Mouse (Mus musculus): ENCODE measurements around the gene Crbn. TPM values are rescaled to one million over a fixed set of nuclear protein-coding genes. Genes with fewer than 3 reads are reported as not detected.

Gene Crbn
- polyA plus RNA-seq, 1 experiment from 2014 or later: 35.6 TPM

- Histone ChIP-seq H3K4me1 (ENCODE audit: insufficient read depth, low read depth, low read length) (peaks cover 1% of the 10 kb centered on the region; the same call in 1 of the 2 replicates), H3K9me3 (ENCODE audit: low read length) (no peaks in the 10 kb centered on the region), H3K4me3 (ENCODE audit: low read depth, low read length) (no peak overlapping the region), H3K9ac (replicated peaks; ENCODE audit: low read depth) (no peak overlapping the region), H3K36me3 (ENCODE audit: insufficient read depth, low read length) (peaks cover 23% of the 10 kb centered on the region; the same call in 1 of the 2 replicates), H3K27me3 (replicated peaks; ENCODE audit: insufficient read depth, low read length) (no peaks in the 10 kb centered on the region), H3K4me2 (replicated peaks; ENCODE audit: low read depth, low read length) (no peak overlapping the region), H3K27ac (ENCODE audit: low read length) (no peak overlapping the region)
- ATAC-seq (no peak), DNase-seq (ENCODE audit: low spot score) (no peak)
- TF ChIP-seq EP300 (IDR thresholded peaks at IDR 0.05) (no peak), CTCF (IDR thresholded peaks at IDR 0.05) (no peak)
- WGBS: 93% methylated on average over 10 of the region's 10 CpGs
These were observed 6.3 kb downstream of the Crbn start for GRCm38 (mm10) chr6:106793621-106794020.

DNA sequence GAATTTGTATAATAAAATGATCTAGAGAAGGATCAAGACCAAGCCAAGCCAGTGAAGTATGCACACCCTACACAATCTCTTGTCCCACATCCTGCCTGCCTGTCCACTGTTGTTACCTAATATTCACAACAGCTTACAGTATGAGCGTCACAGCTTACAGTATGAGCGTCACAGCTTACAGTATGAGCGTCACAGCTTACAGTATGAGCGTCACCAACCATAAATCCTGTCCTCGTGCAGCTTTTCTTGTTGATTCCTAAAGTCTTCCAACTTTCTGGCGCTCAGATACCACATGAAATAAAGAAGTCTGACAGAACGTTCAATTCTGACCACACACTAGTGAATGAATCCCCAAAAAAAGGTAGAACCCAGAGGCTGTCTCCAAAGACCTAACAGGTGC lies 6.8 kb downstream of the Crbn start:
- TF ChIP-seq EP300 (IDR thresholded peaks at IDR 0.05): no peak
- no peak for TF ChIP-seq CTCF (IDR thresholded peaks at IDR 0.05)
- Histone ChIP-seq H3K4me1 (ENCODE audit: insufficient read depth, low read depth, low read length) (no peaks in the 10 kb centered on the region), H3K9me3 (ENCODE audit: low read length) (no peaks in the 10 kb centered on the region), H3K36me3 (ENCODE audit: insufficient read depth, low read length) (peaks cover 23% of the 10 kb centered on the region; the same call in 1 of the 2 replicates), H3K4me2 (replicated peaks; ENCODE audit: low read depth, low read length) (no peak overlapping the region), H3K9ac (replicated peaks; ENCODE audit: low read depth) (no peak overlapping the region), H3K27me3 (replicated peaks; ENCODE audit: insufficient read depth, low read length) (no peaks in the 10 kb centered on the region), H3K4me3 (ENCODE audit: low read depth, low read length) (no peak overlapping the region), H3K27ac (ENCODE audit: low read length) (no peak overlapping the region)
- no peak for ATAC-seq
- WGBS: 89% methylated on average over 7 of the region's 7 CpGs
- no peak for DNase-seq (ENCODE audit: low spot score)

DNA sequence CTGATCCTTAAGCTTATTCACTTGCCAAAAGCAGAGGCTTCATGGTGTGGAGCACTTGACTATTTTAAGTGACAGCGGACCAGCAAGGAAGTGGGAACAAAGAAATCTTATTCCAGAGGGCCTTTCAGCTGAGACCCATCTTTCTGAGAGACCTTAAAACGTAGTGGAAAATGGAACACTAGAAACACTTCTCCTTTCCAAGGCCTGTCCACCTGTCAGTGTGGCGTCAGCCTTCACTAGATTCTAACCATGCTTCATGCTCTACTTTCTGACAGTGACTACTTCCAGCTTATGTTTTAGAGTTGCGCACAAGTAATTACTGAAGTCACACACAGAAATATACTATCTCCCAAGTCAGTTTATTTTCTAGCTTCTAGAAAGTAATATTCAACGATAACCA lies 7.4 kb downstream of the Crbn start:
- ATAC-seq (no peak), DNase-seq (ENCODE audit: low spot score) (no peak)
- H3K4me1 ChIP-seq (ENCODE audit: insufficient read depth, low read depth, low read length): no peaks in the 10 kb centered on the region
- no peak overlapping the region for H3K27ac ChIP-seq (ENCODE audit: low read length)
- H3K4me2 ChIP-seq (replicated peaks; ENCODE audit: low read depth, low read length): no peak overlapping the region
- H3K9ac ChIP-seq (replicated peaks; ENCODE audit: low read depth): no peak overlapping the region
- no peaks in the 10 kb centered on the region for H3K27me3 ChIP-seq (replicated peaks; ENCODE audit: insufficient read depth, low read length)
- H3K36me3 ChIP-seq (ENCODE audit: insufficient read depth, low read length): peaks cover 26% of the 10 kb centered on the region; the same call in 1 of the 2 replicates
- no peak overlapping the region for H3K4me3 ChIP-seq (ENCODE audit: low read depth, low read length)
- 91% methylated on average over 5 of the region's 5 CpGs for WGBS
- no peaks in the 10 kb centered on the region for H3K9me3 ChIP-seq (ENCODE audit: low read length)
- no peak for TF ChIP-seq CTCF (IDR thresholded peaks at IDR 0.05)
- TF ChIP-seq EP300 (IDR thresholded peaks at IDR 0.05): no peak

GRCm38 (mm10) chr6:106791429-106791828 lies 8.4 kb downstream of the Crbn start:
- DNase-seq (ENCODE audit: low spot score) (no peak), ATAC-seq (no peak)
- peaks cover 30% of the 10 kb centered on the region; the same call in 1 of the 2 replicates for H3K36me3 ChIP-seq (ENCODE audit: insufficient read depth, low read length)
- WGBS: 92% methylated on average over 8 of the region's 8 CpGs
- no peaks in the 10 kb centered on the region for H3K9me3 ChIP-seq (ENCODE audit: low read length)
- H3K27ac ChIP-seq (ENCODE audit: low read length): no peak overlapping the region
- H3K27me3 ChIP-seq (replicated peaks; ENCODE audit: insufficient read depth, low read length): no peaks in the 10 kb centered on the region
- no peaks in the 10 kb centered on the region for H3K4me1 ChIP-seq (ENCODE audit: insufficient read depth, low read depth, low read length)
- no peak overlapping the region for H3K9ac ChIP-seq (replicated peaks; ENCODE audit: low read depth)
- H3K4me3 ChIP-seq (ENCODE audit: low read depth, low read length): no peak overlapping the region
- no peak overlapping the region for H3K4me2 ChIP-seq (replicated peaks; ENCODE audit: low read depth, low read length)
- TF ChIP-seq EP300 (IDR thresholded peaks at IDR 0.05): no peak
- TF ChIP-seq CTCF (IDR thresholded peaks at IDR 0.05): no peak

- 76% methylated on average over 3 of the region's 3 CpGs for WGBS
- H3K36me3 ChIP-seq (ENCODE audit: insufficient read depth, low read length): peaks cover 12% of the 10 kb centered on the region
These were observed 12.7 kb downstream of the Crbn start for GRCm38 (mm10) chr6:106787138-106787537.

GRCm38 (mm10) chr6:106770046-106770445 lies 29.8 kb downstream of the Crbn start:
- H3K27ac ChIP-seq (ENCODE audit: low read length): 0 out of 2 replicates have a peak overlapping the region, but pooled peaks have one; percentile 84
- DNase-seq (ENCODE audit: low spot score): no peak
- H3K27me3 ChIP-seq (replicated peaks; ENCODE audit: insufficient read depth, low read length): no peaks in the 10 kb centered on the region
- whole genome bisulfite sequencing: 35% methylated on average over 4 of the region's 4 CpGs
- ATAC-seq: no peak
- TF ChIP-seq CTCF (IDR thresholded peaks at IDR 0.05): no peak
- TF ChIP-seq EP300 (IDR thresholded peaks at IDR 0.05): no peak
- peaks cover 6% of the 10 kb centered on the region; the same call in 1 of the 2 replicates for H3K4me1 ChIP-seq (ENCODE audit: insufficient read depth, low read depth, low read length)
- H3K4me2 ChIP-seq (replicated peaks; ENCODE audit: low read depth, low read length): peak overlapping the region; percentile 93
- H3K36me3 ChIP-seq (ENCODE audit: insufficient read depth, low read length): peaks cover 8% of the 10 kb centered on the region; the same call in 1 of the 2 replicates
- H3K9ac ChIP-seq (replicated peaks; ENCODE audit: low read depth): peak overlapping the region; percentile 64
- H3K9me3 ChIP-seq (ENCODE audit: low read length): no peaks in the 10 kb centered on the region
- H3K4me3 ChIP-seq (ENCODE audit: low read depth, low read length): peak overlapping the region; percentile 81

More at GRCm38 (mm10) chr6:106787138-106787537, 12.7 kb downstream of the Crbn start:
- Histone ChIP-seq H3K9ac (replicated peaks; ENCODE audit: low read depth) (no peak overlapping the region), H3K27ac (ENCODE audit: low read length) (no peak overlapping the region), H3K9me3 (ENCODE audit: low read length) (no peaks in the 10 kb centered on the region), H3K27me3 (replicated peaks; ENCODE audit: insufficient read depth, low read length) (no peaks in the 10 kb centered on the region), H3K4me1 (ENCODE audit: insufficient read depth, low read depth, low read length) (no peaks in the 10 kb centered on the region), H3K4me2 (replicated peaks; ENCODE audit: low read depth, low read length) (no peak overlapping the region), H3K4me3 (ENCODE audit: low read depth, low read length) (no peak overlapping the region)
- DNase-seq (ENCODE audit: low spot score): no peak
- TF ChIP-seq CTCF (IDR thresholded peaks at IDR 0.05): no peak
- TF ChIP-seq EP300 (IDR thresholded peaks at IDR 0.05): no peak
- no peak for ATAC-seq

Measured in lung, postnatal 0 days (tissue).